Mouse (Mus musculus): ENCODE results near the gene Bet1l. TPM values are rescaled to one million over a fixed set of nuclear protein-coding genes. Genes with fewer than 3 reads are reported as not detected.

The Bet1l gene
- total and polyA plus RNA-seq, 2 experiments from 2014 or later = 17.8 to 47.1 TPM

- peak; percentile 49 for ATAC-seq
These were observed 36.1 kb downstream of the Bet1l start for GRCm38 (mm10) chr7:140821305-140821652.

DNA sequence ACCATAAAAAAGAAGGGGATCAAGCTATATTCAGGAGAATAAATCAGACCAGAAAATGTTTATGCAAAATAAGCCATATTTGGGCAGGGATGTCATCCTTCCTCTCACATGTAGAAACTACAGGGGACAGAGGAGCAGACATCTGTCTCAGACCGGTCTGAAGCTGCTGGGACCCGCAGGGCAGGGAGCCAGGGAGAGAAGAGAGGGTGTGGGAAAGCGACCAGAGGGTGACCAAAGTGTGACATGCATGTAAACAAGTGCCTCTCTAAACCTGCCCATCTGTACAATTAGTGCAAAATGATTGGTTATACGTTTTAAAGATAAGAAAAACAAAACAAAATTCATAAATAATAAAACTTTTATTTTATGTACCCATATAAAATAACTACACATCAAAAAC lies 37.2 kb downstream of the Bet1l start:
- H3K9me3 ChIP-seq (ENCODE audit: low read length) = no peaks in the 10 kb centered on the region
- DNase-seq (ENCODE audit: low spot score) (peak; percentile 68), ATAC-seq (peak; percentile 57; the same call in 1 of the 2 replicates)
- 0 out of 2 replicates have a peak overlapping the region, but pooled peaks have one; percentile 4 for H3K4me3 ChIP-seq (ENCODE audit: low read length)
- peak overlapping the region; percentile 67 for H3K4me2 ChIP-seq (ENCODE audit: low read depth, low read length)
- no peak overlapping the region for H3K27ac ChIP-seq
- H3K27me3 ChIP-seq (ENCODE audit: insufficient read depth, low read length) = no peaks in the 10 kb centered on the region
- peaks cover 5% of the 10 kb centered on the region; the same call in 1 of the 2 replicates for H3K4me1 ChIP-seq (ENCODE audit: insufficient read depth, low read length)
- 37% methylated on average over 4 of the region's 4 CpGs for WGBS
- no peaks in the 10 kb centered on the region for H3K36me3 ChIP-seq (ENCODE audit: insufficient read depth, low read length)
- no peak overlapping the region for H3K9ac ChIP-seq (replicated peaks; ENCODE audit: low read length)
- TF ChIP-seq CTCF (IDR thresholded peaks at IDR 0.05; ENCODE audit: low read depth) = no peak

More at GRCm38 (mm10) chr7:140821305-140821652, 36.1 kb downstream of the Bet1l start:
- H3K36me3 ChIP-seq (ENCODE audit: insufficient read depth, low read length) = no peaks in the 10 kb centered on the region
- no peak for TF ChIP-seq CTCF (IDR thresholded peaks at IDR 0.05; ENCODE audit: low read depth)
- no peaks in the 10 kb centered on the region for H3K9me3 ChIP-seq (ENCODE audit: low read length)
- no peaks in the 10 kb centered on the region for H3K27me3 ChIP-seq (ENCODE audit: insufficient read depth, low read length)
- H3K4me1 ChIP-seq (ENCODE audit: insufficient read depth, low read length) = peaks cover 5% of the 10 kb centered on the region; the same call in 1 of the 2 replicates
- WGBS = 45% methylated on average over 5 of the region's 5 CpGs
- no peak for DNase-seq (ENCODE audit: low spot score)
- H3K9ac ChIP-seq (replicated peaks; ENCODE audit: low read length) = peak overlapping the region; percentile 76; the same call in 1 of the 2 replicates
- peak overlapping the region; percentile 59 for H3K4me3 ChIP-seq (ENCODE audit: low read length)
- peak overlapping the region; percentile 67 for H3K4me2 ChIP-seq (ENCODE audit: low read depth, low read length)
- H3K27ac ChIP-seq = peak overlapping the region; percentile 95

GRCm38 (mm10) chr7:140812850-140813249 lies 44.5 kb downstream of the Bet1l start:
- H3K9me3 ChIP-seq (ENCODE audit: low read length) = no peaks in the 10 kb centered on the region
- H3K36me3 ChIP-seq (ENCODE audit: insufficient read depth, low read length) = peaks cover 7% of the 10 kb centered on the region; the same call in 1 of the 2 replicates
- H3K27me3 ChIP-seq (ENCODE audit: insufficient read depth, low read length) = no peaks in the 10 kb centered on the region
- H3K9ac ChIP-seq (replicated peaks; ENCODE audit: low read length) = no peak overlapping the region
- no peak overlapping the region for H3K27ac ChIP-seq
- H3K4me1 ChIP-seq (ENCODE audit: insufficient read depth, low read length) = no peaks in the 10 kb centered on the region
- ATAC-seq (no peak), DNase-seq (ENCODE audit: low spot score) (no peak)
- no peak overlapping the region for H3K4me3 ChIP-seq (ENCODE audit: low read length)
- no peak for TF ChIP-seq CTCF (IDR thresholded peaks at IDR 0.05; ENCODE audit: low read depth)
- whole genome bisulfite sequencing = 85% methylated on average over 12 of the region's 12 CpGs
- no peak overlapping the region for H3K4me2 ChIP-seq (ENCODE audit: low read depth, low read length)

DNA sequence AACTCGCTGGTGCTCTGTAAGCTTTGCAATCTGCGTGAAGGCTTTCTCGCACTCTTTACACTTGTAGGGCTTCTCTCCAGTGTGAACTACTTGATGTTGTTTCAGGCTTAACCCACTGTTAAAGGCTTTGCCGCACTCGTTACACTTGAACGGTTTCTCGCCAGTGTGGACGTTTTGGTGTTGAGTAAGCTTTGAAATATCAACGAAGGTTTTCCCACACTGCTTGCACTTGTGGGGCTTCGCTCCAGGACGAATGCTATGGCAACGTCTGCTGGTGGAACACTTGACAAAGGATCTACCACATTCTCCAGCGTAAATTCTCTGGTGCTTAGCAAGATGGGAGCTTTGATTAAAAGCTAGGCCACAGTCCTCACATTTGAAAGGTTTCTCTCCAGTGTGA lies 45.7 kb downstream of the Bet1l start:
- DNase-seq (ENCODE audit: low spot score) = peak; percentile 74
- Histone ChIP-seq H3K36me3 (ENCODE audit: insufficient read depth, low read length) (peaks cover 7% of the 10 kb centered on the region; the same call in 1 of the 2 replicates), H3K27me3 (ENCODE audit: insufficient read depth, low read length) (no peaks in the 10 kb centered on the region), H3K4me1 (ENCODE audit: insufficient read depth, low read length) (no peaks in the 10 kb centered on the region), H3K27ac (peak overlapping the region; percentile 65), H3K9ac (replicated peaks; ENCODE audit: low read length) (no peak overlapping the region), H3K4me2 (ENCODE audit: low read depth, low read length) (no peak overlapping the region), H3K4me3 (ENCODE audit: low read length) (no peak overlapping the region), H3K9me3 (ENCODE audit: low read length) (no peaks in the 10 kb centered on the region)
- ATAC-seq = peak; percentile 88
- WGBS = 67% methylated on average over 13 of the region's 13 CpGs
- TF ChIP-seq CTCF (IDR thresholded peaks at IDR 0.05; ENCODE audit: low read depth) = no peak

DNA sequence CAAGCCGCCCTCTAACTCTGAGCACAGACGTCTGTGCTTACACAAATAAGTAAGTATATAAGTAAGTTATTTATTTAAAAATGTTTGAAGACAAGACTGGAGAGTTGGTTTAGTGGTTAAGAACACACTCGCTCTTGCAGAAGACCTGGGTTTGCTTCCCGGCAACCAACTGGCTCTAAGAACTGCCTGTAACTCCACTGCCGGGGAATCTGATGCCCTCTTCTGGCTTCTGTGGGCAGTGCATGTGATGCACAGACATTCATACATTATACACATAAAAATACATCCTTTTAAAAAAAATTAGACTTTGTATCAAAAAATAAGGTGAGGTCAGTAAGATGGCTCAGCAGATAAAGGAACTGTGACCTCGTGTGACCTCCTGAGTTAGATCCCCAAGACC lies 46.9 kb downstream of the Bet1l start:
- H3K27ac ChIP-seq = no peak overlapping the region
- peaks cover 7% of the 10 kb centered on the region; the same call in 1 of the 2 replicates for H3K36me3 ChIP-seq (ENCODE audit: insufficient read depth, low read length)
- H3K9ac ChIP-seq (replicated peaks; ENCODE audit: low read length) = no peak overlapping the region
- TF ChIP-seq CTCF (IDR thresholded peaks at IDR 0.05; ENCODE audit: low read depth) = peak; percentile 41
- no peaks in the 10 kb centered on the region for H3K9me3 ChIP-seq (ENCODE audit: low read length)
- no peak overlapping the region for H3K4me3 ChIP-seq (ENCODE audit: low read length)
- ATAC-seq = no peak
- H3K4me2 ChIP-seq (ENCODE audit: low read depth, low read length) = no peak overlapping the region
- whole genome bisulfite sequencing = 93% methylated on average over 6 of the region's 6 CpGs
- no peaks in the 10 kb centered on the region for H3K27me3 ChIP-seq (ENCODE audit: insufficient read depth, low read length)
- no peak for DNase-seq (ENCODE audit: low spot score)
- no peaks in the 10 kb centered on the region for H3K4me1 ChIP-seq (ENCODE audit: insufficient read depth, low read length)

DNA sequence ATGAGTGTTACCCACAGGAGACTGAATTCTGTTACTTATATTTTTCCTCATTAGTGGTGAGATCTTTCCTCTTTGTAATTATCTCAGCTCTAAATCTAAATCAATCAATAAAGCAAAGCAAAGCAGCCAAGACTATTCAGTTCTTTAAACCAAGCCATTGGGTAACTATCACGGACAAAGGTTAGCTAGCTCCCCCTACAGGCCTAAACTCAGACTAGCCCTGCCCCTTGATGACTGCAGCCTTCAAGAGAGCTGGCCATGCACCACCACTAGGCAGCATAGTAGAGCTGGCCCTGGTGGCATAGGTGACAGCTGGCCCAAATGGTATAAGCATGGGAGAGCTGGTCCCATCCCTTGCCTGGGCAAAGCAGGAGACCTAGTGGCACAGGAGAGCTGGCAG lies 51.7 kb downstream of the Bet1l start:
- no peaks in the 10 kb centered on the region for H3K27me3 ChIP-seq (ENCODE audit: insufficient read depth, low read length)
- no peaks in the 10 kb centered on the region for H3K36me3 ChIP-seq (ENCODE audit: insufficient read depth, low read length)
- DNase-seq (ENCODE audit: low spot score) (peak; percentile 71), ATAC-seq (peak; percentile 76)
- H3K4me2 ChIP-seq (ENCODE audit: low read depth, low read length) = no peak overlapping the region
- peak; percentile 75 for TF ChIP-seq CTCF (IDR thresholded peaks at IDR 0.05; ENCODE audit: low read depth)
- H3K4me3 ChIP-seq (ENCODE audit: low read length) = no peak overlapping the region
- H3K9me3 ChIP-seq (ENCODE audit: low read length) = no peaks in the 10 kb centered on the region
- H3K9ac ChIP-seq (replicated peaks; ENCODE audit: low read length) = no peak overlapping the region
- H3K27ac ChIP-seq = no peak overlapping the region
- H3K4me1 ChIP-seq (ENCODE audit: insufficient read depth, low read length) = no peaks in the 10 kb centered on the region
- WGBS = 16% methylated on average over 1 of the region's 1 CpGs

Other genes with a start within 250 kb of the Bet1l start
- gene Olfr61, start 228.6 kb downstream of the Bet1l start, total RNA-seq (2014; rRNA removed) = not detected in 2 replicates
- gene Olfr61, start 228.6 kb downstream of the Bet1l start, polyA plus RNA-seq (2015; fragmentation: Nextera tagmentation; extraction: Ambion mirVana) = not detected in 2 replicates
- gene Olfr53, start 211.1 kb downstream of the Bet1l start, total RNA-seq (2014; rRNA removed) = not detected in 2 replicates
- gene Olfr53, start 211.1 kb downstream of the Bet1l start, polyA plus RNA-seq (2015; fragmentation: Nextera tagmentation; extraction: Ambion mirVana) = not detected in 2 replicates
- 0.05 TPM in 1 of 2 replicates, not detected in the other for gene Olfr539, start 197.6 kb downstream of the Bet1l start, total RNA-seq (2014; rRNA removed)
- gene Olfr539, start 197.6 kb downstream of the Bet1l start, polyA plus RNA-seq (2015; fragmentation: Nextera tagmentation; extraction: Ambion mirVana) = 0.01 TPM in 1 of 2 replicates, not detected in the other
- not detected in 2 replicates for gene Olfr45, start 175.6 kb downstream of the Bet1l start, total RNA-seq (2014; rRNA removed)
- gene Olfr45, start 175.6 kb downstream of the Bet1l start, polyA plus RNA-seq (2015; fragmentation: Nextera tagmentation; extraction: Ambion mirVana) = not detected in 2 replicates
- gene Olfr541, start 160.3 kb downstream of the Bet1l start, total RNA-seq (2014; rRNA removed) = not detected in 2 replicates
- not detected in 2 replicates for gene Olfr541, start 160.3 kb downstream of the Bet1l start, polyA plus RNA-seq (2015; fragmentation: Nextera tagmentation; extraction: Ambion mirVana)
- not detected in 2 replicates for gene Cyp2e1, start 93.8 kb downstream of the Bet1l start, total RNA-seq (2014; rRNA removed)
- gene Cyp2e1, start 93.8 kb downstream of the Bet1l start, polyA plus RNA-seq (2015; fragmentation: Nextera tagmentation; extraction: Ambion mirVana) = not detected in 2 replicates
- 0.29 TPM in 1 of 2 replicates, not detected in the other for gene Syce1, start 69.7 kb downstream of the Bet1l start, total RNA-seq (2014; rRNA removed)
- gene Syce1, start 69.7 kb downstream of the Bet1l start, polyA plus RNA-seq (2015; fragmentation: Nextera tagmentation; extraction: Ambion mirVana) = 0.59 and 0.68 TPM in 2 replicates
- 20.2 and 23.7 TPM in 2 replicates for gene Zfp941, start 35.4 kb downstream of the Bet1l start, total RNA-seq (2014; rRNA removed)
- gene Zfp941, start 35.4 kb downstream of the Bet1l start, polyA plus RNA-seq (2015; fragmentation: Nextera tagmentation; extraction: Ambion mirVana) = 19.3 and 20.0 TPM in 2 replicates
- 0.37 TPM in 1 of 2 replicates, not detected in the other for gene Urah, start 22.6 kb downstream of the Bet1l start, total RNA-seq (2014; rRNA removed)
- gene Urah, start 22.6 kb downstream of the Bet1l start, polyA plus RNA-seq (2015; fragmentation: Nextera tagmentation; extraction: Ambion mirVana) = 0.43 and 0.80 TPM in 2 replicates
- gene Scgb1c1, start 12.0 kb downstream of the Bet1l start, total RNA-seq (2014; rRNA removed) = not detected in 2 replicates
- gene Scgb1c1, start 12.0 kb downstream of the Bet1l start, polyA plus RNA-seq (2015; fragmentation: Nextera tagmentation; extraction: Ambion mirVana) = 0.61 TPM in 1 of 2 replicates, not detected in the other
- 0.18 and 0.42 TPM in 2 replicates for gene Odf3, start 9.8 kb downstream of the Bet1l start, total RNA-seq (2014; rRNA removed)
- gene Odf3, start 9.8 kb downstream of the Bet1l start, polyA plus RNA-seq (2015; fragmentation: Nextera tagmentation; extraction: Ambion mirVana) = 0.19 and 0.43 TPM in 2 replicates
- gene Gm45785, start 1.2 kb downstream of the Bet1l start, total RNA-seq (2014; rRNA removed) = 0.47 and 1.9 TPM in 2 replicates
- gene Gm45785, start 1.2 kb downstream of the Bet1l start, polyA plus RNA-seq (2015; fragmentation: Nextera tagmentation; extraction: Ambion mirVana) = not detected in 2 replicates
- 91.8 and 117 TPM in 2 replicates for gene Ric8a, start 620 bp downstream of the Bet1l start, total RNA-seq (2014; rRNA removed)
- 85.8 and 89.9 TPM in 2 replicates for gene Ric8a, start 620 bp downstream of the Bet1l start, polyA plus RNA-seq (2015; fragmentation: Nextera tagmentation; extraction: Ambion mirVana)
- gene Psmd13, start 24.4 kb upstream of the Bet1l start, total RNA-seq (2014; rRNA removed) = 104 and 113 TPM in 2 replicates
- gene Psmd13, start 24.4 kb upstream of the Bet1l start, polyA plus RNA-seq (2015; fragmentation: Nextera tagmentation; extraction: Ambion mirVana) = 259 and 275 TPM in 2 replicates
- gene Sirt3, start 24.7 kb upstream of the Bet1l start, total RNA-seq (2014; rRNA removed) = 56.3 and 71.6 TPM in 2 replicates
- 74.6 and 75.6 TPM in 2 replicates for gene Sirt3, start 24.7 kb upstream of the Bet1l start, polyA plus RNA-seq (2015; fragmentation: Nextera tagmentation; extraction: Ambion mirVana)
- gene Cox8b, start 42.9 kb upstream of the Bet1l start, total RNA-seq (2014; rRNA removed) = not detected in 2 replicates
- gene Cox8b, start 42.9 kb upstream of the Bet1l start, polyA plus RNA-seq (2015; fragmentation: Nextera tagmentation; extraction: Ambion mirVana) = not detected in 2 replicates
- 1.1 and 1.6 TPM in 2 replicates for gene Nlrp6, start 63.3 kb upstream of the Bet1l start, total RNA-seq (2014; rRNA removed)
- 0.61 and 0.78 TPM in 2 replicates for gene Nlrp6, start 63.3 kb upstream of the Bet1l start, polyA plus RNA-seq (2015; fragmentation: Nextera tagmentation; extraction: Ambion mirVana)
- gene Pgghg, start 83.8 kb upstream of the Bet1l start, total RNA-seq (2014; rRNA removed) = 16.3 and 16.6 TPM in 2 replicates
- gene Pgghg, start 83.8 kb upstream of the Bet1l start, polyA plus RNA-seq (2015; fragmentation: Nextera tagmentation; extraction: Ambion mirVana) = 6.7 and 7.5 TPM in 2 replicates
- not detected in 2 replicates for gene Ifitm5, start 92.7 kb upstream of the Bet1l start, total RNA-seq (2014; rRNA removed)
- gene Ifitm5, start 92.7 kb upstream of the Bet1l start, polyA plus RNA-seq (2015; fragmentation: Nextera tagmentation; extraction: Ambion mirVana) = 0.39 TPM in 1 of 2 replicates, not detected in the other
- gene Gm45717, start 98.4 kb upstream of the Bet1l start, total RNA-seq (2014; rRNA removed) = not detected in 2 replicates
- 0.38 TPM in 1 of 2 replicates, not detected in the other for gene Gm45717, start 98.4 kb upstream of the Bet1l start, polyA plus RNA-seq (2015; fragmentation: Nextera tagmentation; extraction: Ambion mirVana)
- gene Ifitm2, start 98.4 kb upstream of the Bet1l start, total RNA-seq (2014; rRNA removed) = 79.3 and 82.4 TPM in 2 replicates
- 269 and 281 TPM in 2 replicates for gene Ifitm2, start 98.4 kb upstream of the Bet1l start, polyA plus RNA-seq (2015; fragmentation: Nextera tagmentation; extraction: Ambion mirVana)
- 16.5 and 39.5 TPM in 2 replicates for gene Ifitm1, start 109.6 kb upstream of the Bet1l start, total RNA-seq (2014; rRNA removed)
- 22.4 and 24.0 TPM in 2 replicates for gene Ifitm1, start 109.6 kb upstream of the Bet1l start, polyA plus RNA-seq (2015; fragmentation: Nextera tagmentation; extraction: Ambion mirVana)
- gene Ifitm3, start 153.2 kb upstream of the Bet1l start, total RNA-seq (2014; rRNA removed) = 29.3 and 41.7 TPM in 2 replicates
- gene Ifitm3, start 153.2 kb upstream of the Bet1l start, polyA plus RNA-seq (2015; fragmentation: Nextera tagmentation; extraction: Ambion mirVana) = 92.8 and 93.3 TPM in 2 replicates
- 0.37 and 0.50 TPM in 2 replicates for gene Ifitm6, start 160.3 kb upstream of the Bet1l start, total RNA-seq (2014; rRNA removed)
- gene Ifitm6, start 160.3 kb upstream of the Bet1l start, polyA plus RNA-seq (2015; fragmentation: Nextera tagmentation; extraction: Ambion mirVana) = 0.67 and 0.69 TPM in 2 replicates
- not detected in 2 replicates for gene Gm17387, start 171.6 kb upstream of the Bet1l start, total RNA-seq (2014; rRNA removed)
- not detected in 2 replicates for gene Gm17387, start 171.6 kb upstream of the Bet1l start, polyA plus RNA-seq (2015; fragmentation: Nextera tagmentation; extraction: Ambion mirVana)
- gene B4galnt4, start 203.5 kb upstream of the Bet1l start, total RNA-seq (2014; rRNA removed) = 115 and 124 TPM in 2 replicates
- gene B4galnt4, start 203.5 kb upstream of the Bet1l start, polyA plus RNA-seq (2015; fragmentation: Nextera tagmentation; extraction: Ambion mirVana) = 41.8 and 46.2 TPM in 2 replicates
- gene Pkp3, start 220.6 kb upstream of the Bet1l start, total RNA-seq (2014; rRNA removed) = 0.58 TPM in 1 of 2 replicates, not detected in the other
- 0.29 TPM in 1 of 2 replicates, not detected in the other for gene Pkp3, start 220.6 kb upstream of the Bet1l start, polyA plus RNA-seq (2015; fragmentation: Nextera tagmentation; extraction: Ambion mirVana)
- gene Sigirr, start 243.0 kb upstream of the Bet1l start, total RNA-seq (2014; rRNA removed) = 1.2 and 19.5 TPM in 2 replicates
- 2.4 and 2.6 TPM in 2 replicates for gene Sigirr, start 243.0 kb upstream of the Bet1l start, polyA plus RNA-seq (2015; fragmentation: Nextera tagmentation; extraction: Ambion mirVana)

Data from hindbrain, postnatal 0 days (tissue).